Mouse (Mus musculus): ENCODE measurements around the gene Dennd1b. TPM values are rescaled to one million over a fixed set of nuclear protein-coding genes. Genes with fewer than 3 reads are reported as not detected.

Dennd1b gene
- polyA plus RNA-seq, 1 experiment from 2014 or later = 10.4 TPM

DNA sequence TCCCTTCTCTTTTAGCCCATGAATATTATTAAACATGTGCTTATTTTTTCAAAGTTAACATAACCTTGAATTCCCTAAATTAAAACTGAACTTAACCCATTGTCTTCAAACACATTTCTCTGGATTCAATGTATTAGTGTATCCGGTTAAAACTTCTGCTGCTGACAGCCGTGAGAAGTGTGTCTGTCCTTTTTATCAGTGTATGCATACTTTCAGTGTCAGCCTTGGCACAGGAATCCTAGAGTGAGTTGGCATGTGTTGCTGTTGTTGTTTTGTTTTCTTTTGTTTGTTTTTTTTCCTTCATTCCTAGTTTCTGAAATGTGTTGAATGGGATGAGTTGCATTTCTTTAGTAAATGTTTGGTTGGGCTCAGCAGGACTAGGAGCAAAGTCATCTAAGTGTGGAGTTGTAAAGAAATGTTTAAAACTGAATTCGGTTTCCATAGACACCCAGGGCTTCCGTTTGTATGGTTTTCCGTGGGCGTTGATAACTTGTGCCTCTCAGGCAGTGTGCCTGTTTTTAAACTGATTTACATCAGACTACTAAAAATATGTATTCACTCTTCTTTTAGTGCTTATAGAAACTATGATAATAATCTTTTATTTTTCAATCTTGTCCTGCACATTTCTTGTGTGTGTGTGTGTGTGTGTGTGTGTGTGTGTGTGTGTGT, 217.4 kb downstream of the Dennd1b start:
- Histone ChIP-seq H3K27ac (replicated peaks; ENCODE audit: low read depth, low read length) (no peak overlapping the region), H3K9me3 (ENCODE audit: control insufficient read depth, low read length) (no peaks in the 10 kb centered on the region), H3K9ac (ENCODE audit: low read depth, low read length) (no peak overlapping the region), H3K4me1 (ENCODE audit: control insufficient read depth, insufficient read depth, low read length) (0 out of 2 replicates have a peak, but pooled peaks cover 5% of the 10 kb centered on the region), H3K36me3 (ENCODE audit: control insufficient read depth, insufficient read depth, low read length) (no peaks in the 10 kb centered on the region), H3K4me3 (ENCODE audit: low read depth, low read length) (no peak overlapping the region), H3K4me2 (ENCODE audit: low read depth, low read length) (no peak overlapping the region), H3K27me3 (replicated peaks; ENCODE audit: control insufficient read depth, insufficient read depth, low read length) (no peaks in the 10 kb centered on the region)
- ATAC-seq (ENCODE audit: low read depth) (no peak), DNase-seq (ENCODE audit: low spot score) (no peak)
- WGBS = 70% methylated on average over 6 of the region's 6 CpGs

DNA sequence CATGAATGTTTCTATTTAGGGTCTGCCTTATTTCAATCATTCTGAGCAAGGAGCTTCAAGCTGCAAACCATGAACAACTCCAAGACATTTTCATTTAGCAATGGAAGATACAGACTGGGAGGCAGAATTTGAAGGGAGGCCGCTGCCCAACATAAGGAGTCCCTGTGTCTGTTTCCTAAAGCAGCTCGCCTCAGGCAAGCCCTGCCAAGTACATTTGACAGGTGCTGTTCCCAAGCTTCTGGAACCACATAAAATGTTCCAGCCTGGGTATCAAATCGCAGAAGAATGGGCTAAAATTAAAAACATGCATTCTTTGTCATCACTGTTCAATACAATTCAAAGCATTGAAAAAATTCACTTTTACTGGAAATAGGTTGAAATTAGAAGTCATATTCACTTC, 229.4 kb downstream of the Dennd1b start:
- Histone ChIP-seq H3K9me3 (ENCODE audit: control insufficient read depth, low read length) (no peaks in the 10 kb centered on the region), H3K27me3 (replicated peaks; ENCODE audit: control insufficient read depth, insufficient read depth, low read length) (no peaks in the 10 kb centered on the region), H3K4me1 (ENCODE audit: control insufficient read depth, insufficient read depth, low read length) (no peaks in the 10 kb centered on the region), H3K4me3 (ENCODE audit: low read depth, low read length) (no peak overlapping the region), H3K4me2 (ENCODE audit: low read depth, low read length) (no peak overlapping the region), H3K9ac (ENCODE audit: low read depth, low read length) (no peak overlapping the region), H3K27ac (replicated peaks; ENCODE audit: low read depth, low read length) (no peak overlapping the region), H3K36me3 (ENCODE audit: control insufficient read depth, insufficient read depth, low read length) (no peaks in the 10 kb centered on the region)
- ATAC-seq (ENCODE audit: low read depth) (no peak), DNase-seq (ENCODE audit: low spot score) (no peak)
- WGBS = 29% methylated on average over 3 of the region's 3 CpGs

DNA sequence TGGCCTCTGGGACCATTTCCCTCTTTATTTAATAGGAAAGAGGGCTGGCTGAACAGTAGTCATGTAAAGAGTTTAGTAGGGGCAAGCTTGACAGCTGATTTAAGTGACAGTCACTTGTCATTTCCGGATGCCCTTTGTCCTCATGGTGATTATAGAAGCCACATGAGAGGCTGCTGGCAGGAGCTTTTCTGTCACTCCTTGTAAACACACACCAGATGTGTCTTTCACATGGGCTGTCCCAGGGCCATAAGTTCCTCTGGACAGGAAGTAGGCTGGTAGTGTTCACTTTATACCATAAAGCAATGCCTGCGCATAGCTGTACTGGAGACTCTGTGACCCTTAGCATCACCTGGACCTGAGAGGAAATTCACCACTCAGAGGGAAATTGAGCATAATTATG, 230.8 kb downstream of the Dennd1b start:
- Histone ChIP-seq H3K4me3 (ENCODE audit: low read depth, low read length) (no peak overlapping the region), H3K9ac (ENCODE audit: low read depth, low read length) (no peak overlapping the region), H3K4me1 (ENCODE audit: control insufficient read depth, insufficient read depth, low read length) (no peaks in the 10 kb centered on the region), H3K4me2 (ENCODE audit: low read depth, low read length) (no peak overlapping the region), H3K9me3 (ENCODE audit: control insufficient read depth, low read length) (no peaks in the 10 kb centered on the region), H3K27me3 (replicated peaks; ENCODE audit: control insufficient read depth, insufficient read depth, low read length) (no peaks in the 10 kb centered on the region), H3K36me3 (ENCODE audit: control insufficient read depth, insufficient read depth, low read length) (no peaks in the 10 kb centered on the region), H3K27ac (replicated peaks; ENCODE audit: low read depth, low read length) (no peak overlapping the region)
- ATAC-seq (ENCODE audit: low read depth) (no peak), DNase-seq (ENCODE audit: low spot score) (no peak)
- WGBS = 33% methylated on average over 2 of the region's 2 CpGs

DNA sequence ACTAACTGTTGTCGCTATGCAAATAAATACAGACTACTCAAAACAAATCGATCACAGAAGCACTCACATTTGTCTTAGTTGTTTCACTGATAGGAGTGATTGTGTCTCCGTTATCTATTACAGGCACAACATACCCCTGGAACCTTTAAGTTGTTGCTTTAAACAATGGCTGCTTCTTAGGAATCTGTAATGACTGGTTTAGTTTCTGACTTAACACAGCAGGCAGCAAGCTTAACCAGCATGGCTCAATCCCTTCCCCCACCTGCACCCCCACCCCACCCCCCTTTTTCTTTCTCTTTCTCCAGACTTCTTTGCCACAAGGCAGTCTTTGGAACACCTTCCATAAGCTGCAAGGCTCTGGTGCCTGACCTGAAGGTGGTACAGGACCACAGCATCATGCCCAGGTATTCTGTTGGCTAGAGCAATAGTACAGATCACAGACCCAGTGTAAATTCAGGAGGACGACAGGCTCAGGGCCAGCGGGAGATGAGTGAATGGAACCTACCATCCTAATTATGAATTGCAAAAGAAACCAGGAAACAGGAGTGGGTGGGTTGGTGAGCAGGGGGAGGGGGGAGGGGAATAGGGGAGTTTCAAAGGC, 231.3 kb downstream of the Dennd1b start:
- ATAC-seq (ENCODE audit: low read depth) = no peak
- no peaks in the 10 kb centered on the region for H3K27me3 ChIP-seq (replicated peaks; ENCODE audit: control insufficient read depth, insufficient read depth, low read length)
- no peak overlapping the region for H3K9ac ChIP-seq (ENCODE audit: low read depth, low read length)
- no peaks in the 10 kb centered on the region for H3K4me1 ChIP-seq (ENCODE audit: control insufficient read depth, insufficient read depth, low read length)
- no peak overlapping the region for H3K27ac ChIP-seq (replicated peaks; ENCODE audit: low read depth, low read length)
- no peaks in the 10 kb centered on the region for H3K9me3 ChIP-seq (ENCODE audit: control insufficient read depth, low read length)
- H3K4me2 ChIP-seq (ENCODE audit: low read depth, low read length) = no peak overlapping the region
- DNase-seq (ENCODE audit: low spot score) = no peak
- H3K36me3 ChIP-seq (ENCODE audit: control insufficient read depth, insufficient read depth, low read length) = no peaks in the 10 kb centered on the region
- 14% methylated on average over 5 of the region's 5 CpGs for WGBS
- no peak overlapping the region for H3K4me3 ChIP-seq (ENCODE audit: low read depth, low read length)

DNA sequence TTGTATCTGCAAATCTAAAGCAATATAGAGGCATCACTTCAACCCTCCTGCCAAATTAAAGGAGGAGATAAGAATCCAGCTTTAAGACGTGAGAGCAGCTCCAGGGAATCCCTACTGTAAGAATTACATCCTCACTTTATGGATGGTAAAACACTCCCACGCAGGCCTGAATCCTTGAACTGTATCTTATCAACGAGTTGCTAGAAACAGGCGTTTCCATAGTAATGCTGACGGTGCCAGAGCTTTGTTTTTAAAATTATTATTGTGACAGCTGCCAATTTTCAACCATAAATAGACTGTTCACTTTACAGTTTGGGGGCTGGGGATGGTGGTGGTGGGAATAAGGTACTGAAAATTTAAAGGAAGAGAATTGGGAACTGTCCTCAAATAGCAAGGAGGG, 239.8 kb downstream of the Dennd1b start:
- Histone ChIP-seq H3K36me3 (ENCODE audit: control insufficient read depth, insufficient read depth, low read length) (no peaks in the 10 kb centered on the region), H3K4me3 (ENCODE audit: low read depth, low read length) (no peak overlapping the region), H3K4me2 (ENCODE audit: low read depth, low read length) (no peak overlapping the region), H3K9ac (ENCODE audit: low read depth, low read length) (no peak overlapping the region), H3K9me3 (ENCODE audit: control insufficient read depth, low read length) (no peaks in the 10 kb centered on the region), H3K27me3 (replicated peaks; ENCODE audit: control insufficient read depth, insufficient read depth, low read length) (no peaks in the 10 kb centered on the region), H3K27ac (replicated peaks; ENCODE audit: low read depth, low read length) (no peak overlapping the region), H3K4me1 (ENCODE audit: control insufficient read depth, insufficient read depth, low read length) (0 out of 2 replicates have a peak, but pooled peaks cover 3% of the 10 kb centered on the region)
- ATAC-seq (ENCODE audit: low read depth) (no peak), DNase-seq (ENCODE audit: low spot score) (no peak)
- WGBS = 68% methylated on average over 5 of the region's 5 CpGs

DNA sequence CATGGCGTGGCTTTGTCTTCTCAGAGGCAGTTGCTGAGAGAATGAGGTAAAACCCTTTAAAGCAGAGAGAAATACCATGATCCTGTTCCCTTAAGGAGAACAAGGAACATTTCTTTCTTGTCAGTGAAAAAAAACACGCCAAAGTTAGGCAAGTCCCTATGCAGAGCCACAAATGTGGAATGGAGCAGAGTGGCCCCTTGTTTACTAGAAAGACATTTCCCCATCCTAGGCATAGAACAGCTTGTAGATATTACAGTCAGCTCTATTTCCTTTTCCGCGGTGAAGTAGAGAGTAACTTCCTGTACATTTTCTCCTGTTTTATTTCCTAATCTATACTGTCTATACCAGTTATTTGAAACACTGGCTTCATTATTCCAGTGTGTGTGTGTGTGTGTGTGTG, 243.0 kb downstream of the Dennd1b start:
- H3K9ac ChIP-seq (ENCODE audit: low read depth, low read length) = no peak overlapping the region
- H3K4me2 ChIP-seq (ENCODE audit: low read depth, low read length) = no peak overlapping the region
- H3K36me3 ChIP-seq (ENCODE audit: control insufficient read depth, insufficient read depth, low read length) = no peaks in the 10 kb centered on the region
- H3K4me3 ChIP-seq (ENCODE audit: low read depth, low read length) = no peak overlapping the region
- WGBS = 65% methylated on average over 4 of the region's 4 CpGs
- peaks cover 15% of the 10 kb centered on the region; the same call in 1 of the 2 replicates for H3K4me1 ChIP-seq (ENCODE audit: control insufficient read depth, insufficient read depth, low read length)
- no peaks in the 10 kb centered on the region for H3K9me3 ChIP-seq (ENCODE audit: control insufficient read depth, low read length)
- ATAC-seq (ENCODE audit: low read depth) = no peak
- no peak overlapping the region for H3K27ac ChIP-seq (replicated peaks; ENCODE audit: low read depth, low read length)
- DNase-seq (ENCODE audit: low spot score) = no peak
- no peaks in the 10 kb centered on the region for H3K27me3 ChIP-seq (replicated peaks; ENCODE audit: control insufficient read depth, insufficient read depth, low read length)

DNA sequence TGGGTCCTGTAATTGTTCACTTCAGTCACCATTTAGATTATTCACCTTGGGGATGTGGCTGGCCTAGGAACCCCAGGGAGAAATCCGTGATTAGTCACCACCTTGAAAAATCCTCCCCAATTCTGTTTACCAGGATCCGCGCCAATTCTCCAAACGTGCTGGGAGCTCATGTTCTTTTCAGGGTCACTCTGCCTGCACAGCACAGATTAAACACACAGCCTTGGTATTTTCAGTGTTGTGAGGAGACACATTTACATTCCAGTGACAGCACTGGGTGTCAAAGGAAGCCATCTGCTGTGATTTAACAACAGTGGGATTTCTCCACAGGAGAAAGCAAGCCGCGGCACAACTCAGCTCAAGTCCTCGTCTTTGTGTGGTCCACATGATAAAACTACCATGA, 246.6 kb downstream of the Dennd1b start:
- Histone ChIP-seq H3K4me3 (ENCODE audit: low read depth, low read length) (no peak overlapping the region), H3K4me1 (ENCODE audit: control insufficient read depth, insufficient read depth, low read length) (peaks cover 15% of the 10 kb centered on the region; the same call in 1 of the 2 replicates), H3K9ac (ENCODE audit: low read depth, low read length) (no peak overlapping the region), H3K9me3 (ENCODE audit: control insufficient read depth, low read length) (no peaks in the 10 kb centered on the region), H3K27ac (replicated peaks; ENCODE audit: low read depth, low read length) (no peak overlapping the region), H3K4me2 (ENCODE audit: low read depth, low read length) (no peak overlapping the region), H3K27me3 (replicated peaks; ENCODE audit: control insufficient read depth, insufficient read depth, low read length) (no peaks in the 10 kb centered on the region), H3K36me3 (ENCODE audit: control insufficient read depth, insufficient read depth, low read length) (no peaks in the 10 kb centered on the region)
- no peak for ATAC-seq (ENCODE audit: low read depth)
- WGBS = 38% methylated on average over 7 of the region's 7 CpGs
- DNase-seq (ENCODE audit: low spot score) = peak; percentile 19

DNA sequence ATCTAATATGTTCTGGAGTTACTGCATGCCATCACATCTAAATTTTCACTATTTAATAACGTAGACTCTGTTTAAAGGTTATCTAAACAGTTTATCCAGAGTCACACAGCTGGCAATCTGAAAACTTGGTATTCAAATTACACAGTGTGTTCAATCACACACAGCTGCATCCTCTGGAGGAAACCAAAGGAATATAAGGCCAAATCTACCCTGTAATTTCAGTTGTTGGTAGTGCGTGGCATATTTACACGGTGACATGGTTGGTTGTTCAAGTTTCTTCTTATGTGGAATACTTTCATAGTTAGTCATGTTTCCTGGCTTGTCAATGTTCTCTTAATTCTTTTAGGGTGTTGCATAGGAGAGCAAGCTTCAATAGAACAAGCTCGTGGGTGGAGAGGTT, 247.3 kb downstream of the Dennd1b start:
- Histone ChIP-seq H3K9me3 (ENCODE audit: control insufficient read depth, low read length) (no peaks in the 10 kb centered on the region), H3K27ac (replicated peaks; ENCODE audit: low read depth, low read length) (no peak overlapping the region), H3K4me3 (ENCODE audit: low read depth, low read length) (no peak overlapping the region), H3K4me1 (ENCODE audit: control insufficient read depth, insufficient read depth, low read length) (peaks cover 15% of the 10 kb centered on the region; the same call in 1 of the 2 replicates), H3K27me3 (replicated peaks; ENCODE audit: control insufficient read depth, insufficient read depth, low read length) (no peaks in the 10 kb centered on the region), H3K4me2 (ENCODE audit: low read depth, low read length) (no peak overlapping the region), H3K36me3 (ENCODE audit: control insufficient read depth, insufficient read depth, low read length) (no peaks in the 10 kb centered on the region), H3K9ac (ENCODE audit: low read depth, low read length) (no peak overlapping the region)
- DNase-seq (ENCODE audit: low spot score) = peak; percentile 39
- 32% methylated on average over 4 of the region's 4 CpGs for WGBS
- ATAC-seq (ENCODE audit: low read depth) = 0 out of 2 replicates have a peak, but pooled peaks have one; percentile 41

DNA sequence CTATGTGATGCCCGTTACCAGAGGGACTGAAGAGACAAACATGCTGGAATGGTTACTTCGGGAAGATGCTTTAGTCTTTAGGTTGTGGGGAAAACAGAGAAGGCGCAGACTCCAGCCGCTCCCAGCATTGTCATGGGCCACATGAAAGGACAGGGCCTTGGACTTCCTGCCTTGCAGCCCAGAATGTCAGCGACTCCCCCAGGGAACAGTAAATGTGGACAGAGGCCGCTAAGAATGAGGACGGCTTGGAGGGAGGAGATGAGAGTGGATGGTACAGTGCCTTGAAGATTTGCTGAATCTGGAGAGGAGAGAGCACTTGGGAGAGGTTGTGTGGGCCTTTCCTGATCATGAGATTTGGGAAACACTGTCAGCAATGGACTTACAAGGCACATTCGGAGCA, 252.1 kb downstream of the Dennd1b start:
- Histone ChIP-seq H3K4me3 (ENCODE audit: low read depth, low read length) (no peak overlapping the region), H3K9ac (ENCODE audit: low read depth, low read length) (no peak overlapping the region), H3K27me3 (replicated peaks; ENCODE audit: control insufficient read depth, insufficient read depth, low read length) (no peaks in the 10 kb centered on the region), H3K4me2 (ENCODE audit: low read depth, low read length) (no peak overlapping the region), H3K4me1 (ENCODE audit: control insufficient read depth, insufficient read depth, low read length) (peaks cover 3% of the 10 kb centered on the region; the same call in 1 of the 2 replicates), H3K27ac (replicated peaks; ENCODE audit: low read depth, low read length) (no peak overlapping the region), H3K36me3 (ENCODE audit: control insufficient read depth, insufficient read depth, low read length) (no peaks in the 10 kb centered on the region), H3K9me3 (ENCODE audit: control insufficient read depth, low read length) (no peaks in the 10 kb centered on the region)
- DNase-seq (ENCODE audit: low spot score) (no peak), ATAC-seq (ENCODE audit: low read depth) (no peak)
- 61% methylated on average over 8 of the region's 8 CpGs for whole genome bisulfite sequencing

Data from embryonic facial prominence, embryonic 14.5 days (tissue).